Mouse (Mus musculus) forebrain, embryonic 10.5 days (tissue): Measurements from ENCODE around the gene Oprm1. TPM values are rescaled to one million over a fixed set of nuclear protein-coding genes. Genes with fewer than 3 reads are reported as not detected.
A peak's percentile ranks its signal among the peaks of the same experiment; 100 is the strongest.

Experiments used
- DNase-seq: peaks from one replicate; pipeline ENCODE4 v3.0.0-alpha.2; 2017; ENCODE audit warnings: low spot score; ENCODE audit errors: extremely low spot score
- H3K27ac ChIP-seq: fragments of 300-500 bp; sonication (generic); 2 replicates; pipeline ENCODE4 v1.5.1; 2016; ENCODE audit warnings: mild to moderate bottlenecking
- H3K27me3 ChIP-seq: fragments of 300-500 bp; sonication (generic); 2 replicates; pipeline ENCODE4 v1.6.1; 2016; ENCODE audit warnings: mild to moderate bottlenecking; ENCODE audit not compliant: poor library complexity, severe bottlenecking
- H3K36me3 ChIP-seq: fragments of 300-500 bp; sonication (generic); replicated peaks from 2 replicates; pipeline ENCODE4 v1.6.1; 2016; ENCODE audit warnings: mild to moderate bottlenecking, moderate library complexity
- H3K4me1 ChIP-seq: fragments of 300-500 bp; sonication (generic); 2 replicates; pipeline ENCODE4 v1.6.1; 2016
- H3K4me3 ChIP-seq: fragments of 300-500 bp; sonication (generic); 2 replicates; pipeline ENCODE4 v1.5.1; 2016; ENCODE audit warnings: mild to moderate bottlenecking, moderate library complexity
- H3K9me3 ChIP-seq: fragments of 300-500 bp; sonication (generic); 2 replicates; pipeline ENCODE4 v1.6.1; 2016; ENCODE audit warnings: mild to moderate bottlenecking, moderate library complexity
- WGBS: fragments of 180-500 bp; shearing (Covaris S2); methylation state at CpG from one replicate; pipeline ENCODE4 v1.1.7; 2016; 5-methylcytosine and 5-hydroxymethylcytosine counted together
- polyA plus RNA-seq: library from polyadenylated mRNA; unstranded; fragments of >200 nt; fragmentation: Nextera tagmentation; extraction: Ambion mirVana; gene quantifications from 2 replicates; pipeline ENCODE4 v1.2.1, GENCODE M21; 2016

Oprm1 gene
- polyA plus RNA-seq, 1 experiment from 2014 or later: not detected

GRCm38 (mm10) chr10:7037194-7037593, 278.9 kb downstream of the Oprm1 start:
- H3K4me1 ChIP-seq: no peaks in the 10 kb centered on the region
- H3K27ac ChIP-seq: no peak overlapping the region
- H3K27me3 ChIP-seq: no peaks in the 10 kb centered on the region
- 94% methylated on average over 5 of the region's 5 CpGs for WGBS
- no peaks in the 10 kb centered on the region for H3K9me3 ChIP-seq
- DNase-seq: no peak
- no peak overlapping the region for H3K4me3 ChIP-seq
- no peaks in the 10 kb centered on the region for H3K36me3 ChIP-seq

DNA sequence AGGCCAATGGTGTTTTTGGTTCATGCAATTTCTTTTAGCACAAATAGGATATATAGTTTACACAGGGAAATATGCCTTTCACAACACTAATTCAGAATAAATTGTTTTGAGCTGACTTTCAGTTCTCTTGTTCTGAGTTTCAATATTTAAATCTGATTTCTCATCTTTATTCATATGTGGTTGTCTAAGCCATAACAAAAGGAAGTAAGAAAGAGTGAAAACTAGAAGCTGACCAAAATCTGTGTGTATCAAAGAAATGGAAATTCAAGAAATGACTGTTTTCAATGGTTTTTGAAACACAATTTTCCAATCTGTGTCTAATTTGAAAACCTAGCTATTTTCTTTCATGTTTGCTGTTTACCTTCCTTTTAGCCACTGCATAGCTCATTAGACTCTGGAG, 282.7 kb downstream of the Oprm1 start:
- Histone ChIP-seq H3K9me3 (no peaks in the 10 kb centered on the region), H3K27me3 (no peaks in the 10 kb centered on the region), H3K4me1 (no peaks in the 10 kb centered on the region)

GRCm38 (mm10) chr10:7043896-7044295, 285.6 kb downstream of the Oprm1 start:
- Histone ChIP-seq H3K9me3 (no peaks in the 10 kb centered on the region), H3K27me3 (no peaks in the 10 kb centered on the region), H3K4me1 (no peaks in the 10 kb centered on the region), H3K4me3 (no peak overlapping the region), H3K27ac (no peak overlapping the region), H3K36me3 (no peaks in the 10 kb centered on the region)
- 75% methylated on average over 5 of the region's 5 CpGs for WGBS
- DNase-seq: no peak

More for the DNA sequence above, 282.7 kb downstream of the Oprm1 start:
- no peak for DNase-seq
- Histone ChIP-seq H3K4me3 (no peak overlapping the region), H3K36me3 (no peaks in the 10 kb centered on the region), H3K27ac (no peak overlapping the region)

DNA sequence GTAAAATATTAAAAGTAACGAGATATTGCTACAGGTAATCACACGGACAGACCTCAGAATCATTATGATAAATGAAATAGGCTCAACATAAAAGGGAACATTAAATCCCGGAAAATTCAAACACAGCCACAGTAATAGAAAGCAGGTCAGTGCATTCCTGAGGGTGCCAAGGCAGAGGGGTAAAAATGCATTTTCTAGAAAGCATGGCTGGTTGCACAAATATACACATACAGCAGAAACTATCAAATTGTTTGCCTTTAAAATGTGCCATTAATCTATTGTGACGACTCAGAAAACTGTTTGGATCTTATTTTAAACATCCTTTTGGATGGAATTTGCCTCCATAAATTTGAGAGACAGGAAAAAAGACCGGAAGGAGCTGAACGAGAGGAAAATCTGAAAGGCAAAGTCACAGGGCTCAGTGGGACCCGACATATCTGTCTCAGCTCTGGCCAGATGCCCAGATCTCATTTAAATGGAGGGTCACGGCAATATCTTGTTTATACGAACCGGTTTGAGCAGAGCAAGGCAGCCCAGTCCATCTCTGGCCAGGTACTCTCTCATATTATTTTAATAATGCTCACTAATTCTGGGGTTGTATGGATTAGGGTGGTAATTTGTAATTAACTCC, 289.1 kb downstream of the Oprm1 start:
- H3K4me1 ChIP-seq: peaks cover 4% of the 10 kb centered on the region
- no peaks in the 10 kb centered on the region for H3K9me3 ChIP-seq
- H3K27me3 ChIP-seq: no peaks in the 10 kb centered on the region
- H3K36me3 ChIP-seq: no peaks in the 10 kb centered on the region
- H3K27ac ChIP-seq: no peak overlapping the region
- H3K4me3 ChIP-seq: no peak overlapping the region
- no peak for DNase-seq
- WGBS: 87% methylated on average over 10 of the region's 10 CpGs

- 95% methylated on average over 2 of the region's 2 CpGs for WGBS
- no peaks in the 10 kb centered on the region for H3K36me3 ChIP-seq
Measured at GRCm38 (mm10) chr10:7047919-7048291, 289.6 kb downstream of the Oprm1 start.

GRCm38 (mm10) chr10:7049901-7050300, 291.6 kb downstream of the Oprm1 start:
- H3K36me3 ChIP-seq: no peaks in the 10 kb centered on the region
- no peak overlapping the region for H3K4me3 ChIP-seq
- peaks cover 10% of the 10 kb centered on the region for H3K4me1 ChIP-seq
- H3K9me3 ChIP-seq: no peaks in the 10 kb centered on the region
- no peaks in the 10 kb centered on the region for H3K27me3 ChIP-seq
- no peak for DNase-seq
- 84% methylated on average over 3 of the region's 3 CpGs for WGBS
- no peak overlapping the region for H3K27ac ChIP-seq

More at GRCm38 (mm10) chr10:7047919-7048291, 289.6 kb downstream of the Oprm1 start:
- Histone ChIP-seq H3K27ac (no peak overlapping the region), H3K4me1 (peaks cover 9% of the 10 kb centered on the region), H3K9me3 (no peaks in the 10 kb centered on the region), H3K4me3 (no peak overlapping the region), H3K27me3 (no peaks in the 10 kb centered on the region)
- no peak for DNase-seq

GRCm38 (mm10) chr10:7052315-7053017, 294.2 kb downstream of the Oprm1 start, which contains the start of gene Ipcef1:
Ipcef1 (minus strand) TSS chr10:7052478.
- Histone ChIP-seq H3K9me3 (no peaks in the 10 kb centered on the region), H3K36me3 (no peaks in the 10 kb centered on the region), H3K4me3 (0 out of 2 replicates have a peak within 1 kb of the TSS, but pooled peaks have one; percentile 6), H3K27ac (peak within 1 kb of the TSS; percentile 79), H3K27me3 (no peaks in the 10 kb centered on the region), H3K4me1 (peaks cover 10% of the 10 kb centered on the region)
- WGBS: 18% methylated on average over 12 of the region's 12 CpGs
- peak; percentile 26 for DNase-seq

GRCm38 (mm10) chr10:7054560-7055205, 296.4 kb downstream of the Oprm1 start:
- DNase-seq: no peak
- WGBS: 79% methylated on average over 6 of the region's 6 CpGs
- H3K27me3 ChIP-seq: no peaks in the 10 kb centered on the region
- H3K9me3 ChIP-seq: no peaks in the 10 kb centered on the region
- H3K36me3 ChIP-seq: no peaks in the 10 kb centered on the region
- no peak overlapping the region for H3K27ac ChIP-seq
- H3K4me3 ChIP-seq: no peak overlapping the region
- peaks cover 10% of the 10 kb centered on the region for H3K4me1 ChIP-seq

- Histone ChIP-seq H3K9me3 (no peaks in the 10 kb centered on the region), H3K27me3 (no peaks in the 10 kb centered on the region), H3K4me1 (peaks cover 5% of the 10 kb centered on the region), H3K4me3 (no peak overlapping the region), H3K36me3 (no peaks in the 10 kb centered on the region), H3K27ac (no peak overlapping the region)
- no peak for DNase-seq
- 89% methylated on average over 1 of the region's 1 CpGs for WGBS
Measured at GRCm38 (mm10) chr10:7057546-7057945, 299.2 kb downstream of the Oprm1 start.

DNA sequence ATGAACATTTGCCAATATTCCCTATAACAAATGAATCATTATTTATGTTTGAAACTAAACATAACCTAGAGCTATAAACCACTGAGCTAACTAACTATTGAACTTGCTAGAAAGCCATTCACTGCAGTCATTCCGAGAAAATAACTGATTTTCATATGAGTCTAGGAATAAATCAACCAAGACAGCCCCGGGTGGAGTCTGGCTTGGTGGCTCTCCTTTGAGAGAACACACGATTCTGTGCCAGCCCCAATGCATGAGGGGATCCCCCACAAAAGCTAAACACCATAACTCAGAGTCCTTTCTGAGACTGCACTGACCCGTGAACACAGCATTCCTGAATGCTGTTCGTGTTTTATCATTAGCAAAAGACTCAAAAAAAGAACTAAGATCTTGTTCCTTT, 302.0 kb downstream of the Oprm1 start:
- Histone ChIP-seq H3K9me3 (no peaks in the 10 kb centered on the region), H3K27me3 (no peaks in the 10 kb centered on the region), H3K36me3 (no peaks in the 10 kb centered on the region), H3K4me1 (no peaks in the 10 kb centered on the region), H3K4me3 (no peak overlapping the region), H3K27ac (no peak overlapping the region)
- no peak for DNase-seq
- 71% methylated on average over 5 of the region's 5 CpGs for WGBS

GRCm38 (mm10) chr10:7062993-7063392, 304.7 kb downstream of the Oprm1 start:
- Histone ChIP-seq H3K27ac (no peak overlapping the region), H3K4me1 (no peaks in the 10 kb centered on the region), H3K9me3 (no peaks in the 10 kb centered on the region), H3K36me3 (no peaks in the 10 kb centered on the region), H3K27me3 (no peaks in the 10 kb centered on the region), H3K4me3 (no peak overlapping the region)
- WGBS: 93% methylated on average over 7 of the region's 7 CpGs
- DNase-seq: no peak

DNA sequence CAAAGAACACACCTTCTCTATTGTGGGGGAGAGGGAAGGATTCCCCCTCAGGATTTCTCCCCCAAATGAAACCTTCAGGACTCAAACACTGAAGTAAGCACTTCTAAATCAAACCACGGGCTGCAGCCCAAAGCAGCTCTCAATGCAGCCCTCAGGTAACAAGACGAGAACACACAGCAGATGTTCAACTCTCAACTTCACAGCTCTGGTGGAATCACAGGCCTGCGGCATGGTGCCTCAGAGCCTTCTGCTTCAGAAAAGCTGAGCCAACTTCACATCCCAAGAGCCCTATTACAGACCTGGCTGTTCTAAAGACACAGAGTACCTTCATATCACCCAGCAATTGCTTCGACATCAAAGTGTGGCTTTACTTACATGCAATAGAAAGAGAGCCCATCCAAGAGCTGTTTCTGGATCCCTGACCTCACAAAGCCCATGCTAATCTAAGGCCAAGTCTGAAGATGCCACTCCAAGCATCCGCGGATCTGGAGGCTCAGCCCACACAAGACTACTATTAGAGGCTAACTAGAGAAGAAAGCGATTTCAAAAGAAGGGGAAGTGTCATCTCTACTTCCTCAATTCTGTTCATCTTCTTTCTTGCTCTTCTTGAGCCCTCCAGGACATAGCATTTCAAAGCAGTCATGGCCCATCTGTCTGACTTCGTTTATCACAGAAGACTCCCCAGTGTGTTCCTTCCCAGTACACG, 305.6 kb downstream of the Oprm1 start:
- Histone ChIP-seq H3K27ac (no peak overlapping the region), H3K27me3 (no peaks in the 10 kb centered on the region), H3K4me3 (no peak overlapping the region), H3K4me1 (no peaks in the 10 kb centered on the region), H3K9me3 (no peaks in the 10 kb centered on the region), H3K36me3 (no peaks in the 10 kb centered on the region)
- DNase-seq: no peak
- 85% methylated on average over 9 of the region's 9 CpGs for WGBS
